Mouse (Mus musculus) limb, embryonic 14.5 days (tissue): ENCODE data around the gene Lrrfip1. TPM values are rescaled to one million over a fixed set of nuclear protein-coding genes. Genes with fewer than 3 reads are reported as not detected.
A peak's percentile ranks its signal among the peaks of the same experiment; 100 is the strongest.

Source experiments
- ATAC-seq: fragments of 200-750 bp; cut with Nextera tagmentation; 2 replicates; pipeline ENCODE4 v1.8.0; 2017; ENCODE audit warnings: low read depth, moderate number of reproducible peaks, moderate TSS enrichment; ENCODE audit not compliant: low FRiP score
- DNase-seq: peaks from one replicate; pipeline ENCODE4 v3.0.0-alpha.2; 2015; ENCODE audit warnings: low spot score
- H3K27ac ChIP-seq: fragments of 300-500 bp; sonication (generic); replicated peaks from 2 replicates; pipeline ENCODE4 v1.5.1; 2014; ENCODE audit warnings: low read depth, mild to moderate bottlenecking, low read length, moderate library complexity, mixed read lengths
- H3K27me3 ChIP-seq: fragments of 300-500 bp; sonication (generic); 2 replicates; pipeline ENCODE4 v1.6.1; 2014; ENCODE audit warnings: low read length, mixed read lengths; ENCODE audit not compliant: control insufficient read depth, insufficient read depth
- H3K36me3 ChIP-seq: fragments of 300-500 bp; sonication (generic); 2 replicates; pipeline ENCODE4 v1.6.1; 2014; ENCODE audit warnings: mild to moderate bottlenecking, low read length, moderate library complexity, mixed read lengths; ENCODE audit not compliant: control insufficient read depth, insufficient read depth
- H3K4me1 ChIP-seq: fragments of 300-500 bp; sonication (generic); 2 replicates; pipeline ENCODE4 v1.6.1; 2014; ENCODE audit warnings: antibody characterized with exemption, low read length, mixed read lengths; ENCODE audit not compliant: control insufficient read depth, insufficient read depth
- H3K4me2 ChIP-seq: fragments of 300-500 bp; sonication (generic); replicated peaks from 2 replicates; pipeline ENCODE4 v1.6.1; 2014; ENCODE audit warnings: low read depth, mild to moderate bottlenecking, low read length, moderate library complexity; ENCODE audit not compliant: severe bottlenecking
- H3K4me3 ChIP-seq: fragments of 300-500 bp; sonication (generic); replicated peaks from 2 replicates; pipeline ENCODE4 v1.5.1; 2014; ENCODE audit warnings: low read length
- H3K9ac ChIP-seq: fragments of 300-500 bp; sonication (generic); 2 replicates; pipeline ENCODE4 v1.6.1; 2014; ENCODE audit warnings: mild to moderate bottlenecking, low read depth, low read length, moderate library complexity; ENCODE audit not compliant: severe bottlenecking
- H3K9me3 ChIP-seq: fragments of 300-500 bp; sonication (generic); 2 replicates; pipeline ENCODE4 v1.6.1; 2016; ENCODE audit warnings: low read length; ENCODE audit not compliant: control insufficient read depth
- POLR2A ChIP-seq: fragments of 200-500 bp; IDR thresholded peaks from 2 replicates; pipeline ENCODE4 v1.8.0; 2012; ENCODE audit warnings: inconsistent platforms, mild to moderate bottlenecking, moderate library complexity, borderline replicate concordance; ENCODE audit not compliant: insufficient read depth, insufficient read length; ENCODE audit errors: extremely low read depth
- WGBS: fragments of 180-500 bp; shearing (Covaris S2); extraction: QIAGEN DNeasy Blood & Tissue Kit; methylation state at CpG from one replicate; pipeline ENCODE4 v1.1.7; 2014; 5-methylcytosine and 5-hydroxymethylcytosine counted together
- polyA plus RNA-seq, 2 experiments: library from polyadenylated mRNA; depleted of rRNA in 1 of 2; stranded (reverse) in 1 of 2; unstranded in 1 of 2; fragments of >200 nt; fragmentation: Nextera tagmentation in 1 of 2; extraction: Ambion mirVana in 1 of 2; gene quantifications; 2 replicates each; pipeline versions ENCODE4 v1.2.1 to v1.2.3; 2012 to 2014

Gene Lrrfip1
- polyA plus RNA-seq, 2 experiments, result 41.6 to 44.3 TPM

GRCm38 (mm10) chr1:91008746-91009145, 10.2 kb downstream of the Lrrfip1 start:
- no peak overlapping the region for H3K4me2 ChIP-seq
- no peaks in the 10 kb centered on the region for H3K27me3 ChIP-seq
- no peak overlapping the region for H3K4me3 ChIP-seq
- WGBS, result 85% methylated on average over 9 of the region's 9 CpGs
- H3K9me3 ChIP-seq, result no peaks in the 10 kb centered on the region
- H3K27ac ChIP-seq, result no peak overlapping the region
- H3K4me1 ChIP-seq, result peaks cover 8% of the 10 kb centered on the region
- DNase-seq (no peak), ATAC-seq (no peak)
- 0 out of 2 replicates have a peak, but pooled peaks cover 4% of the 10 kb centered on the region for H3K36me3 ChIP-seq
- no peak for TF ChIP-seq POLR2A
- no peak overlapping the region for H3K9ac ChIP-seq

GRCm38 (mm10) chr1:91009266-91009665, 10.7 kb downstream of the Lrrfip1 start:
- no peak for ATAC-seq
- TF ChIP-seq POLR2A, result no peak
- WGBS, result 89% methylated on average over 6 of the region's 6 CpGs
- no peak overlapping the region for H3K9ac ChIP-seq
- DNase-seq, result no peak
- H3K4me2 ChIP-seq, result no peak overlapping the region
- H3K9me3 ChIP-seq, result no peaks in the 10 kb centered on the region
- H3K36me3 ChIP-seq, result 0 out of 2 replicates have a peak, but pooled peaks cover 4% of the 10 kb centered on the region
- no peaks in the 10 kb centered on the region for H3K27me3 ChIP-seq
- no peak overlapping the region for H3K27ac ChIP-seq
- H3K4me3 ChIP-seq, result no peak overlapping the region
- peaks cover 14% of the 10 kb centered on the region for H3K4me1 ChIP-seq

DNA sequence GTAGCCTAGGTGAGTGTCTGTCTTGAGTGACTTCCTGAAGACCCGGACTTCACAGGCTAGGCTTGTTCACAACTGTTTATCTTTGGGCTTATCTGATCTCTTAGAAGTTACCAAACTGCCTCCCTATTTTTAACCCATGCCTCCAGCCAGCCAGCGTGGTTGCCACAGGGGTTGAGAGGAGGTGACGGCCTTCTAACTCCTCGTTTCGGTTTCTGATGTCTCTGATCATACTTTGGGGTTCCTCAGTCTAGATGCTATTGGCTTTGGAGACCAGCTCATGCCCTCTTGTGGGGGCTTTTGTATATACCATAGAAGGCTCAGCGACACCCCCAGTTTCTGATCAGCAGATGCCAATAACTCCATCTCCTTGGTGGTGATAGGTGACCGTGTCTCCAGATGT, 11.7 kb downstream of the Lrrfip1 start:
- H3K27ac ChIP-seq, result no peak overlapping the region
- no peaks in the 10 kb centered on the region for H3K27me3 ChIP-seq
- no peaks in the 10 kb centered on the region for H3K9me3 ChIP-seq
- no peak overlapping the region for H3K4me3 ChIP-seq
- ATAC-seq (no peak), DNase-seq (no peak)
- H3K9ac ChIP-seq, result no peak overlapping the region
- no peak for TF ChIP-seq POLR2A
- no peak overlapping the region for H3K4me2 ChIP-seq
- 69% methylated on average over 7 of the region's 7 CpGs for WGBS
- peaks cover 16% of the 10 kb centered on the region for H3K4me1 ChIP-seq
- H3K36me3 ChIP-seq, result 0 out of 2 replicates have a peak, but pooled peaks cover 4% of the 10 kb centered on the region

DNA sequence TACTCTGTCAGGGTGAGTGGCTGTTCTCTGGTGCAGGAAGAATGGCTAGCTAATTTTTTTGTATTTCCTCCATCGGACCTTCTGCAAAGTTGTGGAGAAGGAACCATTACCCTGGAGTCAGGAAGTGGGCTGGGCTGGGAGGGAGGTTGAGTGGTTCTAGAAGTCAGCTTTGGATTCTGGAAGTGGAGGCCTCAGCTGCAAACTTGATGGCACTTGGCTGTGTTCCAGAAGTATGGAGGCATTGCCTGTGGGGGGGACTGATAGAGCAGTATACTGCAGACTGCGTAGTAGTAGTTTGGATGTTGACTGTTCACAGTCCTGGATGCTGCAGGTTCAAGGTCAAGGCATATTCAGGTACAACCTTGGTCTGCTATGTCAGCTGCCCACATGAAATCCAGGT, 12.2 kb downstream of the Lrrfip1 start:
- ATAC-seq, result no peak
- 84% methylated on average over 2 of the region's 2 CpGs for WGBS
- Histone ChIP-seq H3K27ac (no peak overlapping the region), H3K4me1 (peaks cover 20% of the 10 kb centered on the region), H3K4me2 (no peak overlapping the region), H3K36me3 (0 out of 2 replicates have a peak, but pooled peaks cover 4% of the 10 kb centered on the region), H3K4me3 (no peak overlapping the region), H3K9ac (no peak overlapping the region), H3K27me3 (no peaks in the 10 kb centered on the region), H3K9me3 (no peaks in the 10 kb centered on the region)
- no peak for DNase-seq
- TF ChIP-seq POLR2A, result no peak

DNA sequence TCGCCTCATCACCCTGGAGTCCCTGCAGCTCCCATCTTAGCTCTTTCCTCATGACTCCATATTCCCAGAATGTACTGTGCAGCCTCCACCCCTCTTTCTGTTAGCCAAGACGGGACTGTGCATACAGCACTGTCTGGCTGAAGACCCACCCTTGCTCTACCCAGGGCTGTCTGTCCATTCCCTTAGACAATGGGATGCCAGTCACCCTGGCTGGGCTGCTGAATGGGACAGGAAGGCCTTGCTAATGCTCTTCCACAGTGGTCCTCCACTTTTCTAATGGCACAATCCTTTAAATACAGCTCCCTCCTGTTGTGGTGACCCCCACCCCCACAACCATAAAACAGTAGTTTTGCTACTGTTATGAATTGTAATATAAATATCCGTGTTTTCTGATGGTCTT, 12.8 kb downstream of the Lrrfip1 start:
- no peak overlapping the region for H3K4me3 ChIP-seq
- no peaks in the 10 kb centered on the region for H3K9me3 ChIP-seq
- no peak overlapping the region for H3K9ac ChIP-seq
- no peak for TF ChIP-seq POLR2A
- H3K36me3 ChIP-seq, result 0 out of 2 replicates have a peak, but pooled peaks cover 4% of the 10 kb centered on the region
- ATAC-seq (no peak), DNase-seq (no peak)
- no peak overlapping the region for H3K4me2 ChIP-seq
- no peaks in the 10 kb centered on the region for H3K27me3 ChIP-seq
- H3K4me1 ChIP-seq, result peaks cover 20% of the 10 kb centered on the region
- WGBS, result 78% methylated on average over 3 of the region's 3 CpGs
- no peak overlapping the region for H3K27ac ChIP-seq

DNA sequence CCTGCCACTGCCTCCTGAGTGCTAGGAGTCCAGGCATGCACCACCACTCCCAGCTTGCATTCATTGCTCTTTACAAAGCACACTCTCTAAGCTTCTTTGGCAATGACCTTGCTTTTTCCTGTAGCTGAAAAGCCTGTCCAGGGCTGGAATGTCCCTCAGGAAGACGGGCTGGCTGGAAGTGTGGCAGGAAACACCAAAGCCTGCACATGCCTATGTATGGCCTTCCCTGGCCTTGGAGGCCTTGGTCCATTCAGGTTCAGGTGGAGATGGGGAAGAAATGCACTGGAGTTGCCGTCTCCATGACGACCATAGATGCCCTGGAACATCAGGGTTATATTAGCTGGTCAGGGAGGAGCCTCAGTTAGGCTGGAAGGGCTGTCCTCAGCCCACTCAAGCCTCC, 15.3 kb downstream of the Lrrfip1 start:
- Histone ChIP-seq H3K36me3 (0 out of 2 replicates have a peak, but pooled peaks cover 4% of the 10 kb centered on the region), H3K27ac (no peak overlapping the region), H3K4me3 (no peak overlapping the region), H3K9me3 (no peaks in the 10 kb centered on the region), H3K4me2 (no peak overlapping the region), H3K4me1 (peaks cover 29% of the 10 kb centered on the region), H3K9ac (no peak overlapping the region), H3K27me3 (no peaks in the 10 kb centered on the region)
- DNase-seq (peak; percentile 30), ATAC-seq (no peak)
- no peak for TF ChIP-seq POLR2A
- 70% methylated on average over 3 of the region's 3 CpGs for WGBS
